Mouse (Mus musculus) CH12.LX (cell line): Measurements from ENCODE around the gene Mtrex.

ENCODE experiments used
- BHLHE40 ChIP-seq: IDR thresholded peaks from 2 replicates; pipeline ENCODE4 v1.6.1; 2011; ENCODE audit warnings: mild to moderate bottlenecking, low read depth, low read length, improper control_type of control experiment
- CHD1 ChIP-seq: IDR thresholded peaks from 2 replicates; pipeline ENCODE4 v1.6.1; 2012; ENCODE audit warnings: low read depth, low read length, improper control_type of control experiment, inconsistent platforms
- CHD2 ChIP-seq: IDR thresholded peaks from 2 replicates; pipeline ENCODE4 v1.6.1; 2011; ENCODE audit warnings: low read length, improper control_type of control experiment
- CTCF ChIP-seq, 2 experiments: IDR thresholded peaks in 1 of 2; conservative IDR thresholded peaks in 1 of 2; 2 replicates each; pipeline ENCODE4 v1.5.1; 2011 to 2012; ENCODE audit warnings: low read depth in 2 of 2, low read length in 2 of 2, improper control_type of control experiment in 1 of 2, inconsistent platforms in 1 of 2, mild to moderate bottlenecking in 1 of 2, moderate library complexity in 1 of 2
- EP300 ChIP-seq: IDR thresholded peaks from 2 replicates; pipeline ENCODE4 v1.6.1; 2011; ENCODE audit warnings: low read length, improper control_type of control experiment
- NRF1 ChIP-seq: IDR thresholded peaks from 2 replicates; pipeline ENCODE4 v1.6.1; 2014; ENCODE audit warnings: low read depth, mild to moderate bottlenecking, inconsistent platforms, low read length, improper control_type of control experiment, moderate library complexity
- TBP ChIP-seq: conservative IDR thresholded peaks from 2 replicates; pipeline ENCODE4 v1.6.1; 2011; ENCODE audit warnings: low read depth, low read length, improper control_type of control experiment
- USF1 ChIP-seq: IDR thresholded peaks from 2 replicates; pipeline ENCODE4 v1.6.1; 2014; ENCODE audit warnings: low read depth, mild to moderate bottlenecking, inconsistent platforms, low read length, improper control_type of control experiment

- no peak for TF ChIP-seq CTCF (conservative IDR thresholded peaks at IDR 0.05 in 1 of 2, IDR thresholded peaks at IDR 0.05 in 1 of 2; ENCODE audit: low read depth in 2 of 2, low read length in 2 of 2)
- no peak for TF ChIP-seq NRF1
- no peak for TF ChIP-seq TBP
- no peak for TF ChIP-seq CHD1
- TF ChIP-seq USF1, result no peak
- no peak for TF ChIP-seq CHD2
- TF ChIP-seq BHLHE40, result no peak
- TF ChIP-seq EP300, result no peak
Observed at GRCm38 (mm10) chr13:112832589-112832988, 94.6 kb downstream of the Mtrex start.
